Mouse (Mus musculus) brain, adult 2 months (tissue): Measurements from ENCODE around the gene Pnma3.
"Not testable (repeated sequence)": the region's sequence is repeated elsewhere in the genome, so short reads cannot be mapped to it uniquely, and the experiment has no call there.

Source experiments
- DNase-seq: peaks from one replicate; pipeline ENCODE4 v3.0.0; 2011; ENCODE audit warnings: low read depth, low spot score

The Pnma3 gene

GRCm38 (mm10) chrX:73064415-73064793, at the start of gene Pnma3:
TSS of gene Pnma3 (plus strand) at chrX:73064787.
- no peak for DNase-seq

DNA sequence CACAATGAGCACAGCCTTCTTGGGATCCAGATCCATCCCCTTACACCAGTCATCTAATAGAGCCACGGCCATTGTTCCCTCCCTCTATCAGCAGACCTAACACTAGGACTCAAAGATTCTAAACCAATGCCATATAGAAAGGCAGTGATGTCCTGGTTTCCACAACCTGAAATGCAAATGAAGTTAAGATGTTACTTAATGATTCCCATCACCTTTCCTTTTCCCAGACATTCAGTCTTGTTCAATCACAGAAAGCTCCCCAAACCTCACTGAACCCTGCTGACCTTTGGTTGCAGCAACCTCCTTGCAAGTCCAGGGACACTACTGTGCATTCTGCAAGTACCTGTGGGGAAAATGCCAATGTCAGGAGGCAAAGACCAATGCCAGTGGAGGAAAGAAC, 27.6 kb upstream of the Pnma3 start, which contains the start of gene Pnma5:
TSS of gene Pnma5 (minus strand) at position 101 of the 400 bp plus-strand sequence.
- no peak for DNase-seq

DNA sequence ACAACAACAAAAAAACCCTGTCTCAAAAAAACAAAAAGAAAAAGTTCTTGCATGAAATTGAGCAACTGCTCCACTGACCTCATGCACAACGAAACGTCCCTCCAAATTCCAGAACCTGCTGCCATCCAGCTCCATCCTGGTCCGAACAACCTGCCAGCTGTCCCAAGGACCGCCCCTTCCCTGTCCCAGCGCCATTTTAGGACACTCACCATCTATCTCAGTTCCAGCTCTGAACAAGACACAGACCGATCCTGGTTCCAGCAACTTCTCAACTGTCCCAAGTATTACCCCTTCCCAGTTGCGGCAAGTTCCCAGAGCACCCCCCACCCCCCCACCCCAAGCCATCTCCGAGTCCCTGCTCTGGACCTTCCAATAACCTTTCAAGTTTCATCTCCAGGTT, 25.8 kb upstream of the Pnma3 start:
- DNase-seq: no peak

DNA sequence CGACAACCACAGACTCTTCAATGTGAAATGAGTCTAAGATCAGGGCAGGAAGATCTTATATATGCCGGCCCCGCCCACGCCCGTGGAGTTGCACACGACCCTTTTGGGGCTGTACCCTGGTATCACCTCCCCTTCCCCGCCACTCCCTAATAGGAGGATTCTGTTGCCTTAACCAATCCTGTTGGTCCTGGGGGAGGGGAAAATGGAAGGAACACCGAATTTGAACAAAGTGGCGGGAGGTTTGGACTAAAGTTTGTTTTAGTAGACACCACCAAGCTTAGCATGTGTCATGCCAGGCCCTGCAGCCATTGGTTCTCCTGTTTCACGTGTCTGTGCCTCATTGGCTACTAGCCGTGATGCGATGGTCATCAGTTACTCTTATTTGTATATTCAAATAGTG, 24.9 kb upstream of the Pnma3 start:
- no peak for DNase-seq

DNA sequence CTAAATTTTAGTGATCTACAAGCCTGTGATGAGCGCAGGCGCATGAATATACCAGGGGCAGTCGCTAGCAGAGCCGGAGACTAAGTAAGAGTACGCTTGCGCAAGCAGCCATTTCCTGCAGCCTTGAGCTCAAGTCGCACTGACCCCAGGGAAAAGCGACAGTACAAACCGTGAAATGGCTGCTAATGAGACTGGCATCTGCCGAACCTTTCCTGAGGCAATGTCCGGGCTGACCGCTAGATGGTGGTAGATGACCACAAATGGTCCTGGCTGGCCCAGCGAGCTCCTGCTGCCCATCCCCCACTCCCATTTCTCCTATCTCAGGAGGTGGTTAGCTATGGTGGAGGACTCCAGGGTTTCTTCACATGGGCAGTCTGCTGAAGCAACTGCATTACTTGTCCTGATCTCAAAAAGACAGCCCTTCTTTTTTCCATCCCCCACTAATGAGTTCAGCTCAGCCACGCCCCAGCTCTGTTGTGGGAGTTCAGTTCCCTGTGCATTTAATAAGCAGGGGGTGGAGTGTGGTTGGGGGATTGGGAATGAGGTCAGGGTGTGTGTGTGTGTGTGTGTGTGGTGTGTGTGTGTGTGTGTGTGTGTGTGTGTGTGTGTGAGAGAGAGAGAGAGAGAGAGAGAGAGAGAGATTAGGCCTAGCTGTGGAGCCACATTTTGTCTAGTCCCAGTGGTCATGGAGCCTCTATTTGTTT, 10.6 kb upstream of the Pnma3 start:
- DNase-seq: peak; percentile 97

- DNase-seq: no peak
These were observed 3.1 kb upstream of the Pnma3 start for GRCm38 (mm10) chrX:73061528-73061927.

GRCm38 (mm10) chrX:73062323-73062722, 2.3 kb upstream of the Pnma3 start:
- no peak for DNase-seq

DNA sequence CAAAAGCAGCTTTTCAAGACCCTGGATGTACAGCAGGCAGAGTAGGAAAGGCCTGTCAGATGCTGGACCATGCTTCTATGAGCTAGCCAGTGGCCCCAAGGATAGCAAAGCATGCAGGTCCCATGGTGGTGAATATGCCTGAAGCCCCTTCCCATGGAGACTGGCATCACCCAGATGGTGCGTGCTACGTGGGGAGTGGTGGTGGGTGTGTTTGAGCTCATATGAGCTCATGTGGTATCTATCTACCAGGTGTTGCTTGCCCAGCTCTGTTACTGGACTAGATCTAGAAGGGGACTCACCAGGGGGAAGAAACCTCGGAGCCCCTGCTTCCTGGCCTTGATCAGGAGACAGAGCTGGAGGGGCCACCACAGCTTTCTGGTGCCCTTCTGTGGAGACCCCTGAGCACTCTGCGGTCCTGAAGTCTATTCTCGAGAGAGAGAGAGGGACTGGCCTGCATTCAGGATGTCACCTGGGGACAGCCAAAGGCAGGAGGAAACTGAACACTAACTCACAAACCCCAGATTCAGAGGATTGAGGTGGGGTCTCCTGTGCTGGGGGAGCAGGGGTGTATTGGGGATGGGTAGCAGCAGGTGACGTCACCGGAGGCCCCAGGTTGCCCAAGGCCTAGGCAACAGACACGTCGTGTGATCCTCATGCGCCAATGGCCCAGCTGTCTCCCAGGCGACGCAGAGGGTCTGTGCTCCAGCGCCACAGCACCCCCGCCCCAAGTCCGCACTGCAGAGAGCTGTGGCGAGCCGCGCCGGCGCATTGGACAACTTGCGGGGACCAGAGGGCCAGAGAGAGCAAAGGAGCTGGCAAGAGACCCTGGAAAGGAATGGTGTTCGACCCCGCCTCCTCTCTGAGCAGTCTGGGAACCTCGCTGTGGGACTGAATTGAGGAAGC, 824 bp upstream of the Pnma3 start:
- DNase-seq: peak; percentile 57

DNA sequence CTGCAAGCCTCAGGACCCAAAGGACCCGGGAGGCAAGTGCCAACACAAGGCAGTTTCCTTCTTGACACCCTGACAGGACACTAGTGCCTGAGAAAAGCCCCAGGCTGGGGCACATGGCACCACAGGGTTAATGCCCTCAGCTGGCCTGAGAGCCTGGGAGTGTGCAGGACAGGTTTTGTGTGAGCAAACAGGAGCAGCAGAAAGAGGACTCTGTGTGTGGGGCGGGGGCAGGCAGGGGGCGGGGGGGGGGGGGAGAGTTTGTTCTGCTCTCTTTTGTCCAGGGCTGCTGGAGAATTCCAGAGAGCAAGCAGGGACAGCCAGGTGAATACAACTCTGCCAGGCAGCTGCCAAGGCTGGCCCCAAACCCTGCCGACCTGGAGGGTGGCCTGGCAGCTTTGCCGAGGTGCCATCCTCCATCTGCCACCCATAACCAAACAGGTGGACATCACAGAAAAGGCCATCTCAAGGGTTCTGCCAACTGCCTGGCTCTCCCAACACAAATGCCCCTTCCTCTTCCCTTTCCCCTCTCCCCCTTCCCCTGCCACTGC, 2.3 kb downstream of the Pnma3 start:
- not testable (repeated sequence) for DNase-seq

DNA sequence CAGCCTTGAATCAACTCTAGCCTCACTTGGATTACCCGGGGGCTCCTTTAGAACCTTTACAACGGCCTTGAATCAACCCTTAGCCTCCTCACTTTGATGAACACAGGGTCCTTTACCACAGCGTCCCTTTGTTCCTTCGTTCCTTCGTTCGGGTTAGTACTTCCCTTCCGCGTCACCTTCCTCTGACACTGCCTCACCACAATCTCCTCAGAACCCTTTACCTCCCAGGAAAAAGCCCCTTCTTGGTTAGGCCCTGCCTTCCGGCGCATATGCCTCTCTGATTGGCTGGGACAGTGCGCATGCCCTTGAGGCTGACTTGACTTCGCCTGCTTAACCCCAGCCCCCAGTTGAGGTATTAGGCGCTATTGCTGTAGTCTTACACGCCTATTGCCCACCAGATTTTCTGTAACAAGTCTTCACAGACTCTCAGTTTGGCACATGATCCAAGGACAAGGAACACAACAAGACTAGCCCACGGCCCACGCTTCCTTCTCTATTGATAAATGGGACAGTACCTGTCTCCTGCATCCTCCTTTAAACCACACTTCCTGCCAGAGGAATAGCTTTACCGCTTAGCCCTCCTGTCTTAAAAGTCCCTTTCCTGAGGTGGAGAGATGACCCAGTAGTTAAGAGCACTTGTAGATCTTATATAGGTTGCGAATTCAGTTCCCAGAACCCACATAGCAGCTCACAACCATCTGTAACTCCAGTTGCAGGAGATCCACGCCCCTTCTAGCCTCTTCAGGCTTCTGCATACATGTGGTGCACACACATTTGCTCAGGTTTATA, 17.9 kb downstream of the Pnma3 start, which contains the start of gene Xlr4a:
TSS of gene Xlr4a (minus strand) at position 212 of the 789 bp plus-strand sequence.
- DNase-seq: not testable (repeated sequence)

DNA sequence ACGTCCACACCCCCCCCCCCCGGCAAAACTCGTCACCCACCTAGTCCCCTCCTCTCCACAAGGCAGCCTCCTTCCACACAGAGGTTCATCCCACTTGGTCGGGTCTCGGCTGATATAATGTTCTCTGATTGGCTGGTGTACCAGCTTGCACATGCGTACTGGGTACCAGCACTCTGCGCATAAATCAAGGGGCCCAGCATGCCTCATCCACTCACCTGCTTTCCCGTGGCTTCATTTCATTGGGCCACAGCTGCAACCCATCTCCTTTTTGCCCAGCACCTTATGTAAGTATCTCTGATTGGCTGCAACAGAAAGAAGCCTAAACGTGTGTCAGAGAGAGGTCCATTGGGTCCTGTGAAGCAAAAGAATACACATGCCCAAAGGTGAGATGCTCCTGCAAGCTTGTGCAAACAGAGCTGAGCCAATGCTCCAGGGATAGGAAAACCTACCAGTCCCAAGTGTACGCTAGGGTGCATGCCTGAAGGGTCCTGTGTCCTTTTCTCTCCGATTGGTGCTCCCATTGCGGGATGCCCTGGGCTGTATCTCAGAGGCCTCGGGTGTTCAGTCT, 32.4 kb downstream of the Pnma3 start, which contains the start of gene Xlr3a:
TSS of gene Xlr3a (minus strand) at position 155 of the 568 bp plus-strand sequence.
- peak; percentile 41 for DNase-seq

- DNase-seq: not testable (repeated sequence)
These were observed 52.2 kb downstream of the Pnma3 start, which contains the start of gene Gm14685 for GRCm38 (mm10) chrX:73116747-73117146. TSS of gene Gm14685 (plus strand) at chrX:73117047.
